Mouse (Mus musculus): Measurements from ENCODE around the gene Abcc8. TPM values are rescaled to one million over a fixed set of nuclear protein-coding genes. Genes with fewer than 3 reads are reported as not detected.
A peak's percentile ranks its signal among the peaks of the same experiment; 100 is the strongest.

The Abcc8 gene
- total RNA-seq, 2 experiments from 2014 or later, result 3.3 to 4.4 TPM

- DNase-seq (ENCODE audit: low spot score in 2 of 2), result no peak
Observed at GRCm38 (mm10) chr7:46157746-46158145, 22.1 kb downstream of the Abcc8 start.

GRCm38 (mm10) chr7:46154498-46155488, 25.0 kb downstream of the Abcc8 start:
- DNase-seq (ENCODE audit: low spot score in 2 of 2), result no peak

- DNase-seq (ENCODE audit: low spot score in 2 of 2), result no peak
Observed at GRCm38 (mm10) chr7:46152819-46153351, 26.9 kb downstream of the Abcc8 start.

GRCm38 (mm10) chr7:46147417-46147816, 32.4 kb downstream of the Abcc8 start:
- no peak for DNase-seq (ENCODE audit: low spot score in 2 of 2)

- no peak for DNase-seq (ENCODE audit: low spot score in 2 of 2)
Observed at GRCm38 (mm10) chr7:46146675-46147308, 33.0 kb downstream of the Abcc8 start.

GRCm38 (mm10) chr7:46144061-46144460, 35.8 kb downstream of the Abcc8 start:
- DNase-seq (ENCODE audit: low spot score in 2 of 2), result no peak

GRCm38 (mm10) chr7:46138329-46138930, 41.4 kb downstream of the Abcc8 start:
- DNase-seq (ENCODE audit: low spot score in 2 of 2), result no peak

GRCm38 (mm10) chr7:46133858-46134257, 46.0 kb downstream of the Abcc8 start:
- no peak for DNase-seq (ENCODE audit: low spot score in 2 of 2)

- DNase-seq (ENCODE audit: low spot score in 2 of 2), result no peak
Observed at GRCm38 (mm10) chr7:46132229-46132628, 47.6 kb downstream of the Abcc8 start.

- DNase-seq (ENCODE audit: low spot score in 2 of 2), result no peak
Observed at GRCm38 (mm10) chr7:46131806-46132205, 48.0 kb downstream of the Abcc8 start.

- peak in 1 of 2 experiments; percentile 28 for DNase-seq (ENCODE audit: low spot score in 2 of 2)
Observed at GRCm38 (mm10) chr7:46131266-46131665, 48.6 kb downstream of the Abcc8 start.

- no peak for DNase-seq (ENCODE audit: low spot score in 2 of 2)
Observed at GRCm38 (mm10) chr7:46130723-46131122, 49.1 kb downstream of the Abcc8 start.

- DNase-seq (ENCODE audit: low spot score in 2 of 2), result no peak
Observed at GRCm38 (mm10) chr7:46129463-46130179, 50.2 kb downstream of the Abcc8 start.

- DNase-seq (ENCODE audit: low spot score in 2 of 2), result no peak
Observed at GRCm38 (mm10) chr7:46128196-46128595, 51.6 kb downstream of the Abcc8 start.

- no peak for DNase-seq (ENCODE audit: low spot score in 2 of 2)
Observed at GRCm38 (mm10) chr7:46125340-46125739, 54.5 kb downstream of the Abcc8 start.

GRCm38 (mm10) chr7:46124460-46124859, 55.4 kb downstream of the Abcc8 start:
- DNase-seq (ENCODE audit: low spot score in 2 of 2), result no peak

GRCm38 (mm10) chr7:46122964-46123363, 56.9 kb downstream of the Abcc8 start:
- DNase-seq (ENCODE audit: low spot score in 2 of 2), result no peak

- no peak for DNase-seq (ENCODE audit: low spot score in 2 of 2)
Observed at GRCm38 (mm10) chr7:46117035-46117434, 62.8 kb downstream of the Abcc8 start.

- no peak for DNase-seq (ENCODE audit: low spot score in 2 of 2)
Observed at GRCm38 (mm10) chr7:46116118-46116581, 63.7 kb downstream of the Abcc8 start.

- no peak for DNase-seq (ENCODE audit: low spot score in 2 of 2)
Observed at GRCm38 (mm10) chr7:46113435-46113834, 66.4 kb downstream of the Abcc8 start.

- DNase-seq (ENCODE audit: low spot score in 2 of 2), result no peak
Observed at GRCm38 (mm10) chr7:46111938-46112337, 67.9 kb downstream of the Abcc8 start.
